Mouse (Mus musculus) hindbrain, embryonic 10.5 days (tissue): ENCODE results near the gene S100a3. TPM values are rescaled to one million over a fixed set of nuclear protein-coding genes. Genes with fewer than 3 reads are reported as not detected.

Experiments used
- DNase-seq: peaks from one replicate; pipeline ENCODE4 v3.0.0-alpha.2; 2017; ENCODE audit warnings: low spot score
- H3K27ac ChIP-seq: fragments of 300-500 bp; sonication (generic); 2 replicates; pipeline ENCODE4 v1.5.1; 2016; ENCODE audit warnings: mild to moderate bottlenecking, moderate library complexity
- H3K27me3 ChIP-seq: fragments of 300-500 bp; sonication (generic); 2 replicates; pipeline ENCODE4 v1.6.1; 2016; ENCODE audit warnings: mild to moderate bottlenecking; ENCODE audit not compliant: poor library complexity, insufficient read depth, severe bottlenecking
- H3K36me3 ChIP-seq: fragments of 300-500 bp; sonication (generic); 2 replicates; pipeline ENCODE4 v1.6.1; 2016; ENCODE audit warnings: mild to moderate bottlenecking, moderate library complexity
- H3K4me1 ChIP-seq: fragments of 300-500 bp; sonication (generic); replicated peaks from 2 replicates; pipeline ENCODE4 v1.6.1; 2016; ENCODE audit warnings: mild to moderate bottlenecking
- H3K4me3 ChIP-seq: fragments of 300-500 bp; sonication (generic); 2 replicates; pipeline ENCODE4 v1.5.1; 2016; ENCODE audit warnings: mild to moderate bottlenecking, moderate library complexity
- H3K9me3 ChIP-seq: fragments of 300-500 bp; sonication (generic); 2 replicates; pipeline ENCODE4 v1.6.1; 2016; ENCODE audit warnings: mild to moderate bottlenecking, moderate library complexity
- WGBS: fragments of 180-500 bp; shearing (Covaris S2); methylation state at CpG from one replicate; pipeline ENCODE4 v1.1.7; 2016; 5-methylcytosine and 5-hydroxymethylcytosine counted together
- polyA plus RNA-seq: library from polyadenylated mRNA; unstranded; fragments of >200 nt; fragmentation: Nextera tagmentation; extraction: Ambion mirVana; gene quantifications from 2 replicates; pipeline ENCODE4 v1.2.1, GENCODE M21; 2016

S100a3 gene
- polyA plus RNA-seq, 1 experiment from 2014 or later: 0.24 TPM

DNA sequence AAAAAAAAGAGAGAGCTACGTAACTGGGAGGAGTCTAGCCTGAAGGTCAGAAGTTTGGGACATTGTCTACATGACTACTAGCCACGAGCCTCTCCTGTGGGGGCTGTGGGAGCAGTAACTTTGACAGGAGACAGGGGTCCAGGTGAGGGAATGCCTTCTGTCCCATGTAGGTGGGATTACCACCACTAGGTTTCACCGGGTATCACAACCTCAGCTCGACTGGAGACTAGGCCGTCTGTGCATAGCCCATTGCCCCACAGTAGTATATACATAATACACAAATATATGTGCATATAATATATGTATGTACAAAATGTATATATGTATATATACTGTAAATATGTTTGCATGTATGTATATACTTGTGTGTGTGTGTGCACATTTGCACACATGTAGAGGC, 20.8 kb downstream of the S100a3 start:
- DNase-seq: no peak
- H3K4me3 ChIP-seq: no peak overlapping the region
- H3K36me3 ChIP-seq: no peaks in the 10 kb centered on the region
- 94% methylated on average over 5 of the region's 5 CpGs for WGBS
- no peaks in the 10 kb centered on the region for H3K27me3 ChIP-seq
- no peaks in the 10 kb centered on the region for H3K4me1 ChIP-seq
- no peaks in the 10 kb centered on the region for H3K9me3 ChIP-seq
- H3K27ac ChIP-seq: no peak overlapping the region

DNA sequence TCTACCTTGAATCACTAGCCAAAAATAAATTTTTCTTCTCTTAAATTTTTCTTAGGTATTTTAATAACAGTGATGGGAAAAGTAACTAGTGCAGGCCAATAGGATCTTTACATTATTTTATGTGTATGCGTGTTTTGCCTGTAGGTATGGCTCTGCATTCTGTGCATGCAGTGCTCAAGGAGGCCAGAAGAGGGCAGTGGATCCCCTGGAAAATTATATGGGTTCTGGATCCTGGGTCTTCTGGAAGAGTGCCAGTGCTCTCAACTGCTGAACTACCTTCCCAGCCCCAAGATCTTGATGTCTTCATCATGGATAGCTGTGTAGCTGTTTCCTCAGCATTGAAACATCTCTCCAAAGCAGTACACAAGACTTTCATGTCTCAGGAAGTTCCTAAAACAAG, 21.8 kb downstream of the S100a3 start:
- H3K27me3 ChIP-seq: no peaks in the 10 kb centered on the region
- H3K9me3 ChIP-seq: no peaks in the 10 kb centered on the region
- no peaks in the 10 kb centered on the region for H3K36me3 ChIP-seq
- H3K4me3 ChIP-seq: no peak overlapping the region
- no peak for DNase-seq
- 96% methylated on average over 1 of the region's 1 CpGs for WGBS
- 0 out of 2 replicates have a peak, but pooled peaks cover 5% of the 10 kb centered on the region for H3K4me1 ChIP-seq
- H3K27ac ChIP-seq: no peak overlapping the region

DNA sequence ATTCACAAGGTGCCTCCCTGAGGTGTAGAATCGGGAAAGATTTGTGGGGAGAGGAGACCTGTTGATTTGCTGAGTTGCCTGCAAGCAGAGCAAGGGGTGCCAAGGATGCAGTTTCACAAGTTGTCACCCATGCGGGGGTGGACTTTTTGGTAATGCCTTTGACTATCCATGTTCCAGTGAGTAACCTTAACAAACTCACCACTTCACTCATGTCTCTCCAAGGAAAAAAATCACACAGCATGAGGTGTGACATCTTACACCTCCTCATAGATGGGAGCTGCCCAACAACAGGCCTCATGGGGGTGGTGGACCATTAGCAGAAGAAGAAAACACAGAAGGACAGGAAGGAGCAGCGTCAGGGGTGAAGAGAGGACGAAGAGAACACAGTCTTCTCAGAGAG, 22.2 kb downstream of the S100a3 start:
- no peak for DNase-seq
- no peaks in the 10 kb centered on the region for H3K36me3 ChIP-seq
- 0 out of 2 replicates have a peak, but pooled peaks cover 5% of the 10 kb centered on the region for H3K4me1 ChIP-seq
- 90% methylated on average over 4 of the region's 4 CpGs for WGBS
- H3K4me3 ChIP-seq: no peak overlapping the region
- no peaks in the 10 kb centered on the region for H3K9me3 ChIP-seq
- no peak overlapping the region for H3K27ac ChIP-seq
- H3K27me3 ChIP-seq: no peaks in the 10 kb centered on the region

DNA sequence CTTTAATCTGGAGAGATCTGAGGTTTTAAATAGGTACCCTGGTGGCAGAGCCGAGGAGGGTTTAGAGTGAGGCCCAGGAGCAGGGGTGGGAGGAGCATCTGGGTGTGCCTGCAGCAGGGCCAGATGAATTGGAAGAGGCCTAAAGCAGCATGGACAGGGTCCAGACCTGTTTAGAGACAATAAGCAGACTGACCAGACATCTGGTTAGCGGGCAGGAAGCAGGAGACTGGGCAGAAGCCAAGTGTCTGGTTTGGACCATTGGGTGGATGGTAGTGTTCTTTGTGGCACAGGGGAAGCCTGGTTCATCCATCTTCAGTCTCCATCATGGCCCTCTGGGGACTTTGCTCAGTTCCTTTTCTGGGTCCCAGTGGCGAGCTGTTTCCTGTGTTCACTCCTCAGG, 23.5 kb downstream of the S100a3 start:
- H3K4me3 ChIP-seq: no peak overlapping the region
- WGBS: 52% methylated on average over 3 of the region's 3 CpGs
- no peaks in the 10 kb centered on the region for H3K27me3 ChIP-seq
- H3K36me3 ChIP-seq: no peaks in the 10 kb centered on the region
- DNase-seq: no peak
- no peaks in the 10 kb centered on the region for H3K9me3 ChIP-seq
- 0 out of 2 replicates have a peak, but pooled peaks cover 5% of the 10 kb centered on the region for H3K4me1 ChIP-seq
- H3K27ac ChIP-seq: no peak overlapping the region

DNA sequence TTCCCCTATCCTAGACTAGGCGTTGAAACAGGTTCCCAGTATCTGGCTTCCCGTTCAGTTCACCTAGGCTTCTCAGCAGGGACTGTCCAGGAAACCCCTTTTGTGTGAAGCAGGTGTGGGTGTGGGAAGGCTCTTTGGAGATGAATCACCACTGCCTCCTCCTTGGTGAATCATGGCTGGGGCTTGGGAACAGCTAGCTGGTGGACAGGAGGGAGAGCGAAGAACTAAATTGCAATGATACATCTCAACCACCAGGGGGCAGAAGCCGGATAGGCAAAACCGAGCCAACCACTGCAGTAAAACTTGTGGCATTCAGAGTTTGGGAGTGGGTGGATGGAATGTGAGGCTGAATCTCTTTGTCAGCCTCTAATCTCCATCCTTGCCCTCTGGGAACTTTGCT, 25.2 kb downstream of the S100a3 start:
- Histone ChIP-seq H3K4me1 (0 out of 2 replicates have a peak, but pooled peaks cover 5% of the 10 kb centered on the region), H3K9me3 (no peaks in the 10 kb centered on the region)
- 36% methylated on average over 5 of the region's 5 CpGs for WGBS

DNA sequence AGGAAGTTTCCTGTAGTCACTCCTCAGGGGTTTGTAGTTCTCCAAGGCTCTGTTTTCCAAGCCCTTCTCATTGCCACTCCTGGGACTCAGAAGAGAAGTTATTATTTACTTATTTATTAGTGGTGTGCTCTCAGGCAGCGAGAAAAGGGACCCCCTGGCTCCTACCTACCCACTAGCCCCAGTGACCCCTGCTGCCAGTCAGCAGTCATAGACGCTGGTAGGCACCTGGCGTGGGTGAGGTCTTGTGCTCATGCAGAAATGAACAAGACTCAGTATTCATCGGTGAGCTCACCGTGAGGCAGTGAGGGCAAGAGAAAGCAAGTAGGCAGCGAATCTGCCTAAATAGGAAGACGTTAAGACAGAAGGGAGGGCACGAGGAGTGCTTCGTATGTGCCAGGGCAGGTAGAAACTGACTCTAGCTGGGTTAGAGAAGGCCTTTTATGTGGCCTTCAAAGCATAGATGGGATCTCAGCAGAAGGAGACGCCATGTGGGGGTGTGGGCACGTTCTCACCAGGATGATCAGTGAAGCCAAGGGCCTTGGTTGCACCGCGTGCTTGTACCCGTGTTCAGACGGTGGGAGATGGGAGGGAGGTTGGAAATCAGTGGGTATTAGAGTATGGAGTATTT, 25.8 kb downstream of the S100a3 start:
- 82% methylated on average over 15 of the region's 15 CpGs for WGBS
- Histone ChIP-seq H3K4me3 (no peak overlapping the region), H3K27me3 (no peaks in the 10 kb centered on the region), H3K4me1 (0 out of 2 replicates have a peak, but pooled peaks cover 5% of the 10 kb centered on the region), H3K27ac (no peak overlapping the region), H3K9me3 (no peaks in the 10 kb centered on the region), H3K36me3 (no peaks in the 10 kb centered on the region)
- no peak for DNase-seq

More for the DNA sequence above, 25.2 kb downstream of the S100a3 start:
- no peak overlapping the region for H3K27ac ChIP-seq
- no peaks in the 10 kb centered on the region for H3K27me3 ChIP-seq
- DNase-seq: peak; percentile 63
- H3K36me3 ChIP-seq: no peaks in the 10 kb centered on the region
- no peak overlapping the region for H3K4me3 ChIP-seq

DNA sequence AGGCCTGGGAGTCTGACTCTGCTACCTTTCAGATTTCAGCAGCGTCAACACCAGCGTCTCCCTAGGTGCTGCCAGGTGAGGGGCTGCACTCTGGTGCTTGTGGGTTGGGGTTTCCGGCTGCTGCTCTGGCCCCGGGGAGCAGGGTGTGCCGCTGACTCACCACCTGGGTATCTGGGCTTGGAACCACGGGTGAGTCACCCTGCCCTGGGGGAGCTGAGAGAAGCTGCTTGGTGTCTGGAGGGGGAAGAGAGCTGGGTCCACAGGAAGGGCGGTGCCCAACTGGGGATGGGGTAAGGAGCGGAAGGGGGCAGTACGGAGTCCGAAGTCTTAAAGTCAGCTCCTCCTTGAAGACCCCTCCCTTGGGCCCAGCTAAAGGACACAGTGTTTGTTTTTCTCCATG, 26.5 kb downstream of the S100a3 start:
- Histone ChIP-seq H3K36me3 (no peaks in the 10 kb centered on the region), H3K4me1 (0 out of 2 replicates have a peak, but pooled peaks cover 5% of the 10 kb centered on the region), H3K27me3 (no peaks in the 10 kb centered on the region), H3K4me3 (no peak overlapping the region), H3K27ac (no peak overlapping the region), H3K9me3 (no peaks in the 10 kb centered on the region)
- no peak for DNase-seq
- 70% methylated on average over 10 of the region's 10 CpGs for whole genome bisulfite sequencing

DNA sequence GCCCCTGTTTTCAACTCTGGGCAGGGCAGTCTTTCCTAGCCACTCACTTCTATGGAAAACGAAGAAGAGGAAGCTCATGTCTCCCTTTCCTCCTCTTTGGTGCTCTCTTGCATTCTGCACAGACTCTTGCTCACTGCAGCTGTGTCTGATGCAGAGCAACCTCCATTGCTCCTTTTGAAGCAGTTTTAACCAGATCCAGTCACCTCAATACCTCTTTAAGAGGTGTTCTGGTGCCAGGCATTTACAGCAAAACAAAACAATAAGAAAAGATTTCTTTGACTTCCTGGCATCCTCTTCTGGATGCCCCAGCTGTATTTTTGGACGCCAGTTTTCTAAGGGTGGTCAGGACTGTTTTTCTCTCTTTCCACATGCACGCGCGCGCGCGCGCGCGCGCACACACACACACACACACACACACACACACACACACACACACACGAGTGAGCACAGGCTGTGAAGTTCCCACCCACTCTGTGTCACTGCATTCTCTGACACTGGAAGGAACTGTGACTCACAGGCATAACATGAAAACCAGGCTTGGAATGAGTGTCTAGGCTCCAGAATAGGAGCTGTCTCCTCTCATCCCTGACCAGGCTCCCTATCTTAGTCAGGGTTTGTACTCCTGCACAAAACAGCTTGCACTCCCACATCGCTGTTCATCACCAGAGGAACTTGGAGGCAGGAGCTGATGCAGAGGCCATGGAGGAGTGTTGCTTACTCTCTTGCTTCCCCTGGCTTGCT, 27.2 kb downstream of the S100a3 start:
- no peaks in the 10 kb centered on the region for H3K27me3 ChIP-seq
- H3K4me3 ChIP-seq: no peak overlapping the region
- no peaks in the 10 kb centered on the region for H3K36me3 ChIP-seq
- no peak overlapping the region for H3K27ac ChIP-seq
- no peaks in the 10 kb centered on the region for H3K9me3 ChIP-seq
- H3K4me1 ChIP-seq: 0 out of 2 replicates have a peak, but pooled peaks cover 5% of the 10 kb centered on the region
- WGBS: 94% methylated on average over 14 of the region's 14 CpGs
- no peak for DNase-seq

DNA sequence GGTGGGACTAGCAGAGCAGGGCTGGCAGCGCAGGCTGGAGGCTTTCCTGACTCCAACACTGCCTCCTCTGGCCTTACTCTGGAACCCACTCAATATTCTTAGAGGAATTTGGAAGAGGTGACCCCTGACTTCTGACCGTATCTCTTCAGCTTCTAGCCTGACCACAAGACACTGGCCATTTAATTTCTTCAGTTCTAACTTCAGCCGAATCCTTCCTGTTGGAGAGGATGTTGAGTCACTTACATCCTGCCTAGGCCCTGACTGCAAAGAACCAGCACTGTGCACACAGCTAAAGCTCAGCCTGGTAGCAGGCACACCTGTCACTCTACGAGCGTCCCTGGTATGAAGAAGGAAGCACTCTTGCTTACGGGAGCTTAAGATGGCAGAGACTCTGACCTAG, 29.0 kb downstream of the S100a3 start:
- Histone ChIP-seq H3K36me3 (no peaks in the 10 kb centered on the region), H3K4me3 (no peak overlapping the region), H3K27me3 (no peaks in the 10 kb centered on the region), H3K27ac (no peak overlapping the region), H3K4me1 (0 out of 2 replicates have a peak, but pooled peaks cover 5% of the 10 kb centered on the region), H3K9me3 (no peaks in the 10 kb centered on the region)
- DNase-seq: no peak
- WGBS: 87% methylated on average over 6 of the region's 6 CpGs

DNA sequence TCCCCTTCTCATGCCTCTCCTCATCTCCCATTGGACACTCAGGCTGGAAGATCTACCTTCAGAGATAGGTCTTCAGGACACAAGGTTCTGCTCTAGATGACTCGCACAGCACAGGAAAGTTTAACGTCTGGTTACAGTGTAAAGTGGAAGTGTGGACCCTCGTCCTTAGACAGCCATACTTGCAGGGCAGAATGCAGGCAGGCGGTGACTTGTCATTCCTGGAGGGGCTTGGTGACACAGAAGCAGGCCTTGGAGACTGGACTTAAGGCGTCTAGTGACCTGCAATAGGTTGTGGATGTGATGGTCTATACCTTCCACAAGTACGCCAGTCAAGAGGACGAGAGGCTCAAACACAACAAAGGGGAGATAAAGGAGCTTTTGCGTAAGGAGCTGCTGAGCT, 29.6 kb downstream of the S100a3 start, which contains the start of gene S100a2:
S100a2 (plus strand) TSS at position 301 of the 400 bp plus-strand sequence.
- no peaks in the 10 kb centered on the region for H3K27me3 ChIP-seq
- DNase-seq: no peak
- H3K27ac ChIP-seq: no peak within 1 kb of the TSS
- WGBS: 87% methylated on average over 8 of the region's 8 CpGs
- no peaks in the 10 kb centered on the region for H3K9me3 ChIP-seq
- H3K36me3 ChIP-seq: no peaks in the 10 kb centered on the region
- 0 out of 2 replicates have a peak, but pooled peaks cover 5% of the 10 kb centered on the region for H3K4me1 ChIP-seq
- no peak within 1 kb of the TSS for H3K4me3 ChIP-seq

DNA sequence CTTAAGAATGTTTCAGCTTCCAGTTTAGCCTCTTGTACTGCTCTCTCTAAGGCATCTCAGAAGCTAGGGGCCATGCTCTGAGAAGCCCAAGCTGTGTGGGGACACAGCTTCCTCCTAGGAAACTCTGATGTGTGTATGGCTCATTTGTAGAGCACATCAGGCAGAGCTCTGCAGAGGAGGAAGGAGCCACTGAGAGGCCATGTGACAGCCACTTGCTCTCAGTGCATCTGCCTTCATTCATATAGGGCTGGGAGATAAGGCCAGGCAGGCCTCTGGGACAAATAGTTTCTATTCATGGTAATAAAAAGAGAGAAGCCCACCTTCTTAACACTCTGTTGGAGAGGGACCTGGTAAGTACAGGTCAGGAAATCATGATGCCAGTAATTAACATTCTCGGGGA, 34.1 kb downstream of the S100a3 start:
- no peaks in the 10 kb centered on the region for H3K36me3 ChIP-seq
- H3K4me1 ChIP-seq: no peaks in the 10 kb centered on the region
- DNase-seq: no peak
- H3K9me3 ChIP-seq: no peaks in the 10 kb centered on the region
- H3K27me3 ChIP-seq: no peaks in the 10 kb centered on the region
- no peak overlapping the region for H3K27ac ChIP-seq
- WGBS: 64% methylated on average over 1 of the region's 1 CpGs
- H3K4me3 ChIP-seq: no peak overlapping the region

DNA sequence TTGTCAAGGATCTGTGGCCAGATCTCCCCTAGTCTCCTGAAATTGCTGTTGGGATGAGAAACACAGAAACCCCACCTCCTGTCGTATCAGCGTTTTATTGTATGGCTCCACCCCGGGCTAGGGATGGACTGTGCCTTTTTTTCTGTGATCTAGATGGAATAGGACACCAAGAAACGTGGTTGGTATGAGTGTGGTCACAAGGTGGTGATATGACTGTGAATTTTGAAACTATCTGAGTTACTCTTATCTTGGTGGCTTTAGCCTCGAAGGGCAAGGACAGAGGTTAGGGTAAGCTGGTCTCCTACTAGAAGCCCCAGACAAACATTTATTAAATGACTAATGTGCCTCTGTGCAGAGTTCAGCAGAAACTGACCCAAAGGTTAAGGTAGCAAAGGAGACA, 35.2 kb downstream of the S100a3 start:
- Histone ChIP-seq H3K27ac (no peak overlapping the region), H3K36me3 (no peaks in the 10 kb centered on the region), H3K27me3 (no peaks in the 10 kb centered on the region), H3K4me1 (peaks cover 4% of the 10 kb centered on the region; the same call in 1 of the 2 replicates), H3K9me3 (no peaks in the 10 kb centered on the region), H3K4me3 (no peak overlapping the region)
- DNase-seq: no peak
- WGBS: 83% methylated on average over 5 of the region's 5 CpGs

DNA sequence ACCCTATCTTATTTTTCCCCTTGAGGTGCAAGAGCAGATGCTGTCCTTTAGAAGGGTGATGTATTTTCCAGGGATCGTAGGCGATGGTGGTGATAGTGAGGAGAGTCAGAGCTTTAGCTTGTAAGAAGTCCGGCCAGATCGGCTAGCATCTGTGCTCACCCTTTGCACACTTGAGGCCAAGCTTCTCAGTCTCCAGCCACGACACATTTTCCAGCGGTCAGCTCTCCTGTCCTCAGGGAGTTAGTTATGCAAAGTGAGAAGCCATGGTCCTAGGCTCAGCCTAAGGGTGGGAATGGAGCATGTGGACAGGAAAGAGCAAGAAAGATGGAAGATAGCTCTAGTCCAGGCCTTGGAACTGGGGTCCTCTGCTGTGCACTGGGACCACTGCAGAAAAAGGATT, 36.4 kb downstream of the S100a3 start:
- Histone ChIP-seq H3K4me3 (no peak overlapping the region), H3K4me1 (peaks cover 4% of the 10 kb centered on the region; the same call in 1 of the 2 replicates), H3K27ac (no peak overlapping the region), H3K27me3 (no peaks in the 10 kb centered on the region), H3K36me3 (no peaks in the 10 kb centered on the region), H3K9me3 (no peaks in the 10 kb centered on the region)
- 81% methylated on average over 6 of the region's 6 CpGs for WGBS
- no peak for DNase-seq
